Mouse (Mus musculus) midbrain, embryonic 11.5 days (tissue): ENCODE results near the gene Tmem246. TPM values are rescaled to one million over a fixed set of nuclear protein-coding genes. Genes with fewer than 3 reads are reported as not detected.

Experiments
- ATAC-seq: fragments of 200-750 bp; cut with Nextera tagmentation; 2 replicates; pipeline ENCODE4 v1.8.0; 2017; ENCODE audit warnings: moderate TSS enrichment, moderate library complexity; ENCODE audit not compliant: low FRiP score
- DNase-seq: peaks from one replicate; pipeline ENCODE4 v3.0.0; 2015; ENCODE audit warnings: low spot score; ENCODE audit errors: missing footprints
- H3K27ac ChIP-seq: fragments of 300-500 bp; sonication (generic); 2 replicates; pipeline ENCODE4 v1.5.1; 2014; ENCODE audit warnings: low read depth, low read length
- H3K27me3 ChIP-seq: fragments of 300-500 bp; sonication (generic); 2 replicates; pipeline ENCODE4 v1.6.1; 2014; ENCODE audit warnings: mild to moderate bottlenecking, low read length, moderate library complexity, mixed read lengths; ENCODE audit not compliant: control insufficient read depth, insufficient read depth
- H3K36me3 ChIP-seq: fragments of 300-500 bp; sonication (generic); 2 replicates; pipeline ENCODE4 v1.6.1; 2014; ENCODE audit warnings: mild to moderate bottlenecking, low read length, moderate library complexity, mixed read lengths; ENCODE audit not compliant: control insufficient read depth, insufficient read depth
- H3K4me1 ChIP-seq: fragments of 300-500 bp; sonication (generic); 2 replicates; pipeline ENCODE4 v1.6.1; 2014; ENCODE audit warnings: low read length; ENCODE audit not compliant: control insufficient read depth, insufficient read depth
- H3K4me2 ChIP-seq: fragments of 300-500 bp; sonication (generic); 2 replicates; pipeline ENCODE4 v1.6.1; 2014; ENCODE audit warnings: mild to moderate bottlenecking, moderate library complexity
- H3K4me3 ChIP-seq: fragments of 300-500 bp; sonication (generic); 2 replicates; pipeline ENCODE4 v1.5.1; 2014; ENCODE audit warnings: low read depth, low read length
- H3K9ac ChIP-seq: fragments of 300-500 bp; sonication (generic); 2 replicates; pipeline ENCODE4 v1.6.1; 2014; ENCODE audit warnings: low read length
- H3K9me3 ChIP-seq: fragments of 300-500 bp; sonication (generic); 2 replicates; pipeline ENCODE4 v1.6.1; 2016; ENCODE audit warnings: low read length; ENCODE audit not compliant: control insufficient read depth
- WGBS: fragments of 180-500 bp; shearing (Covaris S2); extraction: QIAGEN DNeasy Blood & Tissue Kit; methylation state at CpG from one replicate; pipeline ENCODE4 v1.1.7; 2014; 5-methylcytosine and 5-hydroxymethylcytosine counted together
- polyA plus RNA-seq: library from polyadenylated mRNA; unstranded; fragments of >200 nt; fragmentation: Nextera tagmentation; extraction: Ambion mirVana; gene quantifications from 2 replicates; pipeline ENCODE4 v1.2.1, GENCODE M21; 2014

The Tmem246 gene
- polyA plus RNA-seq, 1 experiment from 2014 or later = 20.5 TPM

GRCm38 (mm10) chr4:49586811-49587210, 10.9 kb downstream of the Tmem246 start:
- H3K4me3 ChIP-seq = no peak overlapping the region
- ATAC-seq (no peak), DNase-seq (no peak)
- H3K4me2 ChIP-seq = no peak overlapping the region
- no peaks in the 10 kb centered on the region for H3K36me3 ChIP-seq
- no peaks in the 10 kb centered on the region for H3K9me3 ChIP-seq
- H3K27me3 ChIP-seq = no peaks in the 10 kb centered on the region
- H3K9ac ChIP-seq = no peak overlapping the region
- H3K27ac ChIP-seq = no peak overlapping the region
- 89% methylated on average over 10 of the region's 10 CpGs for WGBS
- H3K4me1 ChIP-seq = no peaks in the 10 kb centered on the region

GRCm38 (mm10) chr4:49585524-49586101, 12.1 kb downstream of the Tmem246 start:
- no peak overlapping the region for H3K9ac ChIP-seq
- H3K27me3 ChIP-seq = no peaks in the 10 kb centered on the region
- H3K4me2 ChIP-seq = no peak overlapping the region
- no peak overlapping the region for H3K4me3 ChIP-seq
- H3K36me3 ChIP-seq = no peaks in the 10 kb centered on the region
- H3K4me1 ChIP-seq = no peaks in the 10 kb centered on the region
- no peak overlapping the region for H3K27ac ChIP-seq
- H3K9me3 ChIP-seq = no peaks in the 10 kb centered on the region
- DNase-seq (no peak), ATAC-seq (no peak)
- WGBS = 90% methylated on average over 7 of the region's 7 CpGs

- Histone ChIP-seq H3K9me3 (no peaks in the 10 kb centered on the region), H3K36me3 (no peaks in the 10 kb centered on the region), H3K9ac (no peak overlapping the region), H3K4me1 (no peaks in the 10 kb centered on the region), H3K4me2 (no peak overlapping the region), H3K4me3 (no peak overlapping the region), H3K27ac (no peak overlapping the region), H3K27me3 (no peaks in the 10 kb centered on the region)
- WGBS = 76% methylated on average over 14 of the region's 14 CpGs
- ATAC-seq = no peak
- DNase-seq = no peak
Observed at GRCm38 (mm10) chr4:49583965-49584831, 13.5 kb downstream of the Tmem246 start.

GRCm38 (mm10) chr4:49581256-49581655, 16.4 kb downstream of the Tmem246 start:
- no peak for ATAC-seq
- Histone ChIP-seq H3K27me3 (no peaks in the 10 kb centered on the region), H3K27ac (no peak overlapping the region), H3K36me3 (no peaks in the 10 kb centered on the region), H3K4me3 (no peak overlapping the region), H3K9ac (no peak overlapping the region), H3K9me3 (no peaks in the 10 kb centered on the region), H3K4me1 (no peaks in the 10 kb centered on the region), H3K4me2 (no peak overlapping the region)
- WGBS = 74% methylated on average over 4 of the region's 4 CpGs
- no peak for DNase-seq

- no peaks in the 10 kb centered on the region for H3K27me3 ChIP-seq
- DNase-seq (no peak), ATAC-seq (no peak)
- H3K4me3 ChIP-seq = no peak overlapping the region
- H3K27ac ChIP-seq = no peak overlapping the region
- 92% methylated on average over 4 of the region's 4 CpGs for WGBS
- no peaks in the 10 kb centered on the region for H3K36me3 ChIP-seq
- no peaks in the 10 kb centered on the region for H3K9me3 ChIP-seq
- H3K4me2 ChIP-seq = no peak overlapping the region
- H3K4me1 ChIP-seq = no peaks in the 10 kb centered on the region
- H3K9ac ChIP-seq = no peak overlapping the region
Observed at GRCm38 (mm10) chr4:49572194-49572593, 25.5 kb downstream of the Tmem246 start.

- DNase-seq (peak; percentile 93), ATAC-seq (peak; percentile 79)
- Histone ChIP-seq H3K9me3 (no peaks in the 10 kb centered on the region), H3K27ac (no peak overlapping the region), H3K4me1 (no peaks in the 10 kb centered on the region), H3K4me2 (no peak overlapping the region), H3K9ac (no peak overlapping the region), H3K4me3 (no peak overlapping the region), H3K27me3 (no peaks in the 10 kb centered on the region), H3K36me3 (no peaks in the 10 kb centered on the region)
- 33% methylated on average over 3 of the region's 3 CpGs for WGBS
Observed at GRCm38 (mm10) chr4:49567613-49568012, 30.1 kb downstream of the Tmem246 start.

- Histone ChIP-seq H3K4me3 (no peak overlapping the region), H3K9ac (no peak overlapping the region), H3K4me1 (no peaks in the 10 kb centered on the region), H3K4me2 (no peak overlapping the region), H3K36me3 (no peaks in the 10 kb centered on the region), H3K27ac (no peak overlapping the region), H3K9me3 (no peaks in the 10 kb centered on the region), H3K27me3 (no peaks in the 10 kb centered on the region)
- ATAC-seq (no peak), DNase-seq (no peak)
- 79% methylated on average over 20 of the region's 20 CpGs for WGBS
Observed at GRCm38 (mm10) chr4:49559915-49560772, 37.5 kb downstream of the Tmem246 start.

GRCm38 (mm10) chr4:49558181-49558580, 39.5 kb downstream of the Tmem246 start:
- DNase-seq = no peak
- WGBS = 84% methylated on average over 2 of the region's 2 CpGs
- H3K36me3 ChIP-seq = no peaks in the 10 kb centered on the region

GRCm38 (mm10) chr4:49557375-49557774, 40.3 kb downstream of the Tmem246 start:
- Histone ChIP-seq H3K9ac (no peak overlapping the region), H3K27me3 (no peaks in the 10 kb centered on the region), H3K4me2 (no peak overlapping the region), H3K27ac (no peak overlapping the region), H3K4me3 (no peak overlapping the region), H3K36me3 (no peaks in the 10 kb centered on the region), H3K9me3 (no peaks in the 10 kb centered on the region), H3K4me1 (no peaks in the 10 kb centered on the region)
- ATAC-seq = no peak
- WGBS = 100% methylated on average over 7 of the region's 7 CpGs
- DNase-seq = no peak

More at GRCm38 (mm10) chr4:49558181-49558580, 39.5 kb downstream of the Tmem246 start:
- Histone ChIP-seq H3K9me3 (no peaks in the 10 kb centered on the region), H3K4me2 (no peak overlapping the region), H3K4me1 (no peaks in the 10 kb centered on the region), H3K4me3 (no peak overlapping the region), H3K9ac (no peak overlapping the region), H3K27me3 (no peaks in the 10 kb centered on the region), H3K27ac (no peak overlapping the region)
- no peak for ATAC-seq
